Mouse (Mus musculus): ENCODE results near the gene Ppp1r3d.

DNA sequence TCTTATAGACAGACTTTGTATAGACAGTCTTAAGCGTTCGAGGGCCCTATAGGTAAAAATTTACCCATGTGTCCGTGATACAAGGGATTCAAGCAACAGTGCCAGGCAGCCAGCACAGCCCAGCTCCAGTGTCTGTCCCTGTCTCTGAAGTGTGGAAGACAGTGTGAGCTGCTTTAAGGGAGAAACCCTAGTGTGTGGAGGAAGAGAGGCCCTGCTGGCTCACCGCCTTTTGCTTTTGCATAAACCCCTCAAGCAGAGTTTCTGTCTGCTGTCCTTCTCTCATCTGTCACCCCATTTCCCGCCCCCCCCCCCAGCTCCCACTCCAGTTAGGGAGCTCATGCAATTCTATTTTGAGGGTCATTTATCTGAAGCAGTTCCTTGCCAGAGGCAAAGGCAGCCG lies 7.3 kb upstream of the Ppp1r3d start:
- TF ChIP-seq HCFC1 (IDR thresholded peaks at IDR 0.05; ENCODE audit: borderline replicate concordance, insufficient read depth, low read length) (no peak), CHD2 (IDR thresholded peaks at IDR 0.05; ENCODE audit: low read depth, low read length) (no peak), MAFK (IDR thresholded peaks at IDR 0.05; ENCODE audit: insufficient read depth, low read depth, low read length) (no peak), ZC3H11A (IDR thresholded peaks at IDR 0.05; ENCODE audit: borderline replicate concordance, low read depth, low read length) (no peak)
